Mouse (Mus musculus) megakaryocyte-erythroid progenitor cell, adult 5 weeks (primary cell): ENCODE results near the gene Apol11a. TPM values are rescaled to one million over a fixed set of nuclear protein-coding genes. Genes with fewer than 3 reads are reported as not detected.

Experiments used
- polyA plus RNA-seq: library from polyadenylated mRNA; stranded (reverse); fragments of >175 nt; gene quantifications from 2 replicates; pipeline ENCODE4 v1.2.3, GENCODE M21; 2012

Gene Apol11a
- 0.05 TPM in 1 of 2 replicates, not detected in the other for polyA plus RNA-seq

GRCm38 (mm10) chr15:77507966-77508365, at the start of gene Apol11a:
Gene Apol11a (plus strand): TSS chr15:77508271.

GRCm38 (mm10) chr15:77476693-77477092, 31.4 kb upstream of the Apol11a start, which contains the start of gene Apol10a:
Gene Apol10a (plus strand): TSS chr15:77477047.

GRCm38 (mm10) chr15:77533216-77533615, 25.1 kb downstream of the Apol11a start, which contains the start of gene Apol7c:
Gene Apol7c (minus strand): TSS chr15:77533316.

GRCm38 (mm10) chr15:77561792-77562191, 53.7 kb downstream of the Apol11a start, which contains the start of gene 1700025B11Rik:
Gene 1700025B11Rik (minus strand): TSS chr15:77561892.

Other genes starting within 250 kb of the Apol11a start
- gene Rbfox2, start 201.3 kb upstream of the Apol11a start, polyA plus RNA-seq, result 0.57 and 0.71 TPM in 2 replicates
- 0.18 TPM in 1 of 2 replicates, not detected in the other for gene Apol7a, start 109.2 kb upstream of the Apol11a start, polyA plus RNA-seq
- gene Apol9a, start 97.1 kb upstream of the Apol11a start, polyA plus RNA-seq, result 0.16 TPM in 1 of 2 replicates, not detected in the other
- gene Apol7b, start 60.8 kb upstream of the Apol11a start, polyA plus RNA-seq, result not detected in 2 replicates
- gene Apol10a, start 31.2 kb upstream of the Apol11a start, polyA plus RNA-seq, result not detected in 2 replicates
- gene Apol7c, start 25.0 kb downstream of the Apol11a start, polyA plus RNA-seq, result 0.09 TPM in 1 of 2 replicates, not detected in the other
- gene 1700025B11Rik, start 53.6 kb downstream of the Apol11a start, polyA plus RNA-seq, result not detected in 2 replicates
- not detected in 2 replicates for gene Apol10b, start 87.9 kb downstream of the Apol11a start, polyA plus RNA-seq
- gene Gm36245, start 91.0 kb downstream of the Apol11a start, polyA plus RNA-seq, result not detected in 2 replicates
- 0.13 and 0.17 TPM in 2 replicates for gene Apol11b, start 135.0 kb downstream of the Apol11a start, polyA plus RNA-seq
- 0.08 and 0.22 TPM in 2 replicates for gene Apol7e, start 190.6 kb downstream of the Apol11a start, polyA plus RNA-seq
- gene Apol9b, start 220.8 kb downstream of the Apol11a start, polyA plus RNA-seq, result 0.11 and 0.23 TPM in 2 replicates
- 1.3 and 1.9 TPM in 2 replicates for gene Apol8, start 248.7 kb downstream of the Apol11a start, polyA plus RNA-seq